Comparison of ENCODE assay signal across 10 mouse cellular contexts in genomic region chr1:153653674-153654073, GRCm38 (mm10). TPM values are rescaled to one million over a fixed set of nuclear protein-coding genes. Genes with fewer than 3 reads are reported as not detected.
DNase-seq lines count a peak whose midpoint lies in the region; ATAC-seq lines count a peak whose summit lies in the region.
"Had no signal": no experiment of that assay in that cellular context is flagged by ENCODE, and none has a peak within 500 bp of the region (broad histone marks: within the 10 kb centered on the region; RNA-seq: fewer than 3 reads in every experiment).

No protein-coding gene starts in this region.

- no peak for ATAC-seq in kidney, embryonic 14.5 days (ENCODE audit: low FRiP score, low TSS enrichment)
- peak; percentile 56; the same call in 1 of the 2 replicates for ATAC-seq in embryonic facial prominence, embryonic 14.5 days (ENCODE audit: low read depth)
- no peak for ATAC-seq in hindbrain, embryonic 14.5 days (ENCODE audit: low FRiP score)
- no peak for ATAC-seq in neural tube, embryonic 12.5 days (ENCODE audit: low FRiP score, low read depth)

- no peaks in the 10 kb centered on the region for H3K9me3 ChIP-seq in kidney, embryonic 14.5 days (ENCODE audit: control insufficient read depth, low read length)
- H3K9me3 ChIP-seq in embryonic facial prominence, embryonic 14.5 days (ENCODE audit: control insufficient read depth, low read length), result no peaks in the 10 kb centered on the region
- no peaks in the 10 kb centered on the region for H3K9me3 ChIP-seq in hindbrain, embryonic 14.5 days (ENCODE audit: control insufficient read depth, low read length)
- H3K9me3 ChIP-seq in neural tube, embryonic 12.5 days, result no peaks in the 10 kb centered on the region
- H3K9me3 ChIP-seq: G1E had no signal

- H3K4me1 ChIP-seq in kidney, embryonic 14.5 days (ENCODE audit: control insufficient read depth, insufficient read depth, low read length), result peaks cover 6% of the 10 kb centered on the region; the same call in 1 of the 2 replicates
- peaks cover 11% of the 10 kb centered on the region for H3K4me1 ChIP-seq in embryonic facial prominence, embryonic 14.5 days (ENCODE audit: control insufficient read depth, insufficient read depth, low read length)
- H3K4me1 ChIP-seq in hindbrain, embryonic 14.5 days (replicated peaks; ENCODE audit: control insufficient read depth, insufficient read depth, low read length), result peaks cover 33% of the 10 kb centered on the region
- peaks cover 34% of the 10 kb centered on the region for H3K4me1 ChIP-seq in neural tube, embryonic 12.5 days

- H3K9ac ChIP-seq in kidney, embryonic 14.5 days (ENCODE audit: low read depth, low read length), result no peak overlapping the region
- H3K9ac ChIP-seq in embryonic facial prominence, embryonic 14.5 days (ENCODE audit: low read depth, low read length), result peak overlapping the region; percentile 38
- H3K9ac ChIP-seq in hindbrain, embryonic 14.5 days, result peak overlapping the region; percentile 60
- peak overlapping the region; percentile 58; the same call in 1 of the 2 replicates for H3K9ac ChIP-seq in neural tube, embryonic 12.5 days

- intact Hi-C loops in gastrocnemius, postnatal 14 days (cut with DNase I; ENCODE audit: low total_unique reads), result no loop called here

- peaks cover 13% of the 10 kb centered on the region for H3K27me3 ChIP-seq in kidney, embryonic 14.5 days (ENCODE audit: control insufficient read depth, insufficient read depth, low read length)
- peaks cover 11% of the 10 kb centered on the region; the same call in 1 of the 2 replicates for H3K27me3 ChIP-seq in embryonic facial prominence, embryonic 14.5 days (replicated peaks; ENCODE audit: control insufficient read depth, insufficient read depth, low read length)
- H3K27me3 ChIP-seq in hindbrain, embryonic 14.5 days (ENCODE audit: control insufficient read depth, insufficient read depth, low read length), result no peaks in the 10 kb centered on the region
- no peaks in the 10 kb centered on the region for H3K27me3 ChIP-seq in neural tube, embryonic 12.5 days (replicated peaks)

- no peak overlapping the region for H3K4me3 ChIP-seq in kidney, embryonic 14.5 days (ENCODE audit: low read length)
- H3K4me3 ChIP-seq in embryonic facial prominence, embryonic 14.5 days (ENCODE audit: low read depth, low read length), result peak overlapping the region; percentile 31; the same call in 1 of the 2 replicates
- peak overlapping the region; percentile 37 for H3K4me3 ChIP-seq in hindbrain, embryonic 14.5 days (replicated peaks; ENCODE audit: low read length)
- H3K4me3 ChIP-seq in neural tube, embryonic 12.5 days, result peak overlapping the region; percentile 38

- WGBS in kidney, embryonic 14.5 days, result 16% methylated on average over 5 of the region's 5 CpGs
- 7% methylated on average over 5 of the region's 5 CpGs for WGBS in embryonic facial prominence, embryonic 14.5 days
- WGBS in hindbrain, embryonic 14.5 days, result 4% methylated on average over 5 of the region's 5 CpGs
- WGBS in neural tube, embryonic 12.5 days, result 8% methylated on average over 5 of the region's 5 CpGs

- H3K36me3 ChIP-seq in kidney, embryonic 14.5 days (ENCODE audit: control insufficient read depth, insufficient read depth, low read length), result no peaks in the 10 kb centered on the region
- H3K36me3 ChIP-seq in embryonic facial prominence, embryonic 14.5 days (ENCODE audit: control insufficient read depth, insufficient read depth, low read length), result no peaks in the 10 kb centered on the region
- no peaks in the 10 kb centered on the region for H3K36me3 ChIP-seq in hindbrain, embryonic 14.5 days (replicated peaks; ENCODE audit: control insufficient read depth, insufficient read depth)
- H3K36me3 ChIP-seq in neural tube, embryonic 12.5 days, result no peaks in the 10 kb centered on the region
- H3K36me3 ChIP-seq: G1E had no signal

- H3K27ac ChIP-seq in kidney, embryonic 14.5 days (ENCODE audit: low read depth, low read length), result no peak overlapping the region
- H3K27ac ChIP-seq in embryonic facial prominence, embryonic 14.5 days (replicated peaks; ENCODE audit: low read depth, low read length), result 0 out of 2 replicates have a peak overlapping the region, but pooled peaks have one; percentile 11
- peak overlapping the region; percentile 76; the same call in 1 of the 2 replicates for H3K27ac ChIP-seq in hindbrain, embryonic 14.5 days
- no peak overlapping the region for H3K27ac ChIP-seq in neural tube, embryonic 12.5 days

- H3K4me2 ChIP-seq in kidney, embryonic 14.5 days (replicated peaks; ENCODE audit: low read depth, low read length), result peak overlapping the region; percentile 56
- H3K4me2 ChIP-seq in embryonic facial prominence, embryonic 14.5 days (ENCODE audit: low read depth, low read length), result peak overlapping the region; percentile 56
- H3K4me2 ChIP-seq in hindbrain, embryonic 14.5 days (replicated peaks), result peak overlapping the region; percentile 61
- peak overlapping the region; percentile 77 for H3K4me2 ChIP-seq in neural tube, embryonic 12.5 days (replicated peaks)

- no peak for DNase-seq in kidney, postnatal 36 days
- peak; percentile 55 for DNase-seq in embryonic facial prominence, embryonic 14.5 days (ENCODE audit: low spot score)
- DNase-seq in hindbrain, embryonic 14.5 days (ENCODE audit: low spot score), result no peak
- DNase-seq in frontal cortex, postnatal 14 days (ENCODE audit: low spot score in 2 of 2), result no peak
- no peak for DNase-seq in gastrocnemius, postnatal 14 days
- DNase-seq in layer of hippocampus, adult 18-20 months (ENCODE audit: low spot score in 2 of 2), result no peak

RNA-seq across cellular contexts. Expression of gene Rgs8, which starts 0.8 kb away (rescaled TPM):
- 0.04 and 0.10 TPM in 2 replicates for polyA plus RNA-seq in kidney, embryonic 14.5 days (2014; fragmentation: Nextera tagmentation; extraction: Ambion mirVana)
- 1.3 and 1.4 TPM in 2 replicates for polyA plus RNA-seq in embryonic facial prominence, embryonic 14.5 days (2014; fragmentation: Nextera tagmentation; extraction: Ambion mirVana)
- 16.4 and 19.7 TPM in 2 replicates for polyA plus RNA-seq in hindbrain, embryonic 14.5 days (2014; fragmentation: Nextera tagmentation; extraction: Ambion mirVana)
- 16.9 and 17.0 TPM in 2 replicates for polyA plus RNA-seq in neural tube, embryonic 12.5 days (2016; fragmentation: Nextera tagmentation; extraction: Ambion mirVana)
- under 1 TPM; 0.31 to 0.68 TPM for total RNA-seq in gastrocnemius, postnatal 14 days (2021)
- total RNA-seq in layer of hippocampus, adult 18-20 months (2021), result 10 to 100 TPM; 70.7 to 73.5 TPM
- total RNA-seq: megakaryocyte-erythroid progenitor cell, adult 5-6 weeks had no signal
- polyA plus RNA-seq: G1E had no signal

Comparison
In these comparisons a context has a peak if more than half of its experiments do, and no peak if none do; other contexts are left out.
1. H3K27ac ChIP-seq: peak in embryonic facial prominence, embryonic 14.5 days (single experiment) and hindbrain, embryonic 14.5 days (single experiment); none in kidney, embryonic 14.5 days (single experiment) and neural tube, embryonic 12.5 days (single experiment).
2. Peak in every context shown above with its lines, with median percentiles within 50 percentile points of each other: H3K4me2 ChIP-seq.